Mouse (Mus musculus) megakaryocyte, embryonic 14.5 days (primary cell): Measurements from ENCODE around the gene Mapkap1.

Experiments
- FLI1 ChIP-seq: IDR thresholded peaks from 2 replicates; pipeline ENCODE4 v1.6.1; 2012; ENCODE audit warnings: low read length, inconsistent platforms, mixed read lengths
- GATA1 ChIP-seq: IDR thresholded peaks from 3 replicates; pipeline ENCODE4 v1.6.1; 2012; ENCODE audit warnings: mixed read lengths, low read length, inconsistent platforms, borderline replicate concordance

GRCm38 (mm10) chr2:34670470-34670869, 263.9 kb downstream of the Mapkap1 start:
- TF ChIP-seq GATA1, result no peak
- no peak for TF ChIP-seq FLI1
